Mouse (Mus musculus): ENCODE measurements around the gene Mfsd14a. TPM values are rescaled to one million over a fixed set of nuclear protein-coding genes. Genes with fewer than 3 reads are reported as not detected.
A peak's percentile ranks its signal among the peaks of the same experiment; 100 is the strongest.

Mfsd14a gene
- 82.2 and 84.4 TPM in 2 replicates for polyA plus RNA-seq (2016; fragmentation: Nextera tagmentation; extraction: Ambion mirVana)

DNA sequence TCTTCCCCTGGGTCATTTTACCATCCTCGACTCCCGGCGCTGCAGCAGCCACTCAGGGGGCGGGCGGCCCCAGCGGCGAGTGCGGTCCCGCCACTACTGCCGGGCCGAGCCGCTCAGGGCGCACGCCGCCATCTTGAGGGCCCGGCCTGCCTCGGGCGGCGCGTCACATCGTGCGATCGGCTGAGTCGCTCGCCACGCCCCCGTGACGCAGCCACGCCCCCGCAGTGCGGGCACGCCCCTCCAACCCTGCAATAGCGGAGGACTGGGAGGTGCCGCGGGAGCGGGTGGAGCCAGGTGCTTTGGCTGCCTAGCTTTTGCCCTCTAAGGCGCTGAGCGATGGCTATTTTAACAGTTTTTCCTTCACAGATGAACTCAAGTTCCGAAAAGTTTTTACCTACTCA is at the start of gene Mfsd14a:
TSS of gene Mfsd14a (minus strand) at position 215 of the 401 bp plus-strand sequence.
- Histone ChIP-seq H3K27ac (peak within 1 kb of the TSS; percentile 99), H3K27me3 (ENCODE audit: poor library complexity, severe bottlenecking) (no peaks in the 10 kb centered on the region), H3K36me3 (replicated peaks) (0 out of 2 replicates have a peak, but pooled peaks cover 1% of the 10 kb centered on the region), H3K4me3 (peak within 1 kb of the TSS; percentile 99), H3K9me3 (no peaks in the 10 kb centered on the region), H3K4me1 (peaks cover 45% of the 10 kb centered on the region)
- peak; percentile 97 for DNase-seq (ENCODE audit: extremely low spot score, low spot score)
- WGBS, result under 1% methylated on average over 39 of the region's 39 CpGs

DNA sequence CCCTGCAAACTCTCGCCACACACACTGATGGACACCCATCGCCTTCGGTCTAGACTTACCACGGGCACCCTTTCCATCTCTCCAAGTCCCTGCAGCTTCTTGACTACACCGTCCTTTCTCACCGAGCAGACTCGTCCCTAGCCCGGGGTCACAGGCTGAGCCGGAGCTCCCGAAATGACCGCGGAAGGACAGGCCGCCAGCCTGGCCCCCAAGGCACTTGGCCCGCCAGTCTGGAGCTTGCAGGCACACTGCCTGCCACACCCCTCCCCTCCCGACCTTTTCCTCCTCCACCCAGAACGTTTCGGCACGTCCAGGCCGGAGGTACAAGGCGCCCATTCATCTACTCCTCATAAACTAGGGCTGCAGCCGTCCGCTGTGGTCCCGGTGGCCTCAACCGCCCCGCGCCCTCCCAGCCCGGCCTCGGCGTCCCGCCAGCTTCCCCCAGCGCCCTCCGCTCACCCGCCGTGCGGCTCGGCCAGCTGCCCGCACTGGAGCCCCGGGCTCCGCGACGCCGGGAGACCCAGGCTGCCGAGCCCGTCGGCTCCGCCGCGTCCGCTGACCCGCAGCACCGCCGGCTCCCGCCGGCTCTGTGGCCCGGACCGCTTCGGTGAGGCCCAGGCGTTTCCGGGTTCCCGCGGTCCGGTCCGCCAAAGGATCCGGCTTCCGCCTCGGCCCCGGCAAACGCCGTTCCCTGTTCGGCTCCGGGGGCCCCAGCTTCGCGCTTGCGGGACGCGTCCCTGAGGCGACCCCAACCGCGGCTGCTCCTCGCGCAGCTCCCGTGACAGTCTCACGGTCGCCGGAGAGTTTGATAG is 49.4 kb upstream of the Mfsd14a start:
- H3K27me3 ChIP-seq (ENCODE audit: poor library complexity, severe bottlenecking), result peaks cover 13% of the 10 kb centered on the region
- H3K4me1 ChIP-seq, result peaks cover 19% of the 10 kb centered on the region
- peak overlapping the region; percentile 100 for H3K4me3 ChIP-seq
- peak; percentile 72 for DNase-seq (ENCODE audit: extremely low spot score, low spot score)
- H3K9me3 ChIP-seq, result no peaks in the 10 kb centered on the region
- peak overlapping the region; percentile 92 for H3K27ac ChIP-seq
- WGBS, result under 1% methylated on average over 85 of the region's 85 CpGs
- H3K36me3 ChIP-seq (replicated peaks), result no peaks in the 10 kb centered on the region

DNA sequence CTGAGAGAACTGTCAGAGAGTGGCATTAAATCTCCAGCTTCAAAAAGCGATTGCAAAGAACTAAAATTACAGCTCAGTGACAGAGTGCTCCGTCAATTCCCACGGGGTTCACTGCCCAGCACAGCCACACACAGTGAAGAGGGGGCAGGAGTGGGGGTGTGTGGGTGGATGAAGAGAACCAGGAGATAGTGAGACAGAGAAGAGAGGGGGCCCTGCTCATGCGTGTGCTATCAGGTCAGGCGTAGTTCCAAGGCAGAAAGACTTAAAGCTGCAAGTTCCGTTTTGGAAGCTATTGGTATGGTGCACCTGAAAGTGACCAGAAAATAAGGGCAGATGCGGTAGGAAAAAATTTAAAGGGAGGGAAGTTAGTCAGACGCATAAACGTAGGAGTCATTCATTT is 48.5 kb upstream of the Mfsd14a start:
- no peak overlapping the region for H3K27ac ChIP-seq
- 62% methylated on average over 9 of the region's 9 CpGs for WGBS
- peak overlapping the region; percentile 100 for H3K4me3 ChIP-seq
- H3K9me3 ChIP-seq, result no peaks in the 10 kb centered on the region
- 0 out of 2 replicates have a peak, but pooled peaks cover 3% of the 10 kb centered on the region for H3K36me3 ChIP-seq (replicated peaks)
- peaks cover 13% of the 10 kb centered on the region for H3K27me3 ChIP-seq (ENCODE audit: poor library complexity, severe bottlenecking)
- peaks cover 19% of the 10 kb centered on the region for H3K4me1 ChIP-seq
- no peak for DNase-seq (ENCODE audit: extremely low spot score, low spot score)

DNA sequence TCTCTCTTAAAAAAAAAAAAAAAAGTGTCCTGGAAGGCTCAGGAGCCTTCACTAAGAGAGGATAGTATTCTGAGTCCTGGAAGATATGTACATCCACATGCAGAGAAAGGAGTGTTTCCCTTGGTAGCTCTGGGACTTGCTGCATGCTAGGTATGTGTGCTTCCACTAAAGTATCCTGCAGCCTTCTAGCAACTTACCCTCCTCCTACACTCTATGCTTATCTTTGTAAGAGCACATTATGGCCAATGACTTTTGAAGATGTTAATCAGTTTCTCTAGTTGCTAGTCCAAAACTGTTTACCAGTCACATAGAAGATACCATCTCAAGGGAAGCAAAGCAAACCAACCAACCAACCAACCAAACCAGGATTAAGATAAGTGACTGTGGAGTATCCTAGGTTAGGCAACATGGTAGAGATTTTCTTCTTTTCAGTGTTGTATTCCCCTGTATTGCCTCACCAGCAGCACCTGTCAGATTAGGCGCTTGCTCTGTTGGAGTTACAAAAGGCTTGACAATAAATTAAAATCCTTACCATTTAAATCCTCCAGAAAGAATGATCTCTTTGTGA is 43.2 kb upstream of the Mfsd14a start:
- 94% methylated on average over 1 of the region's 1 CpGs for WGBS
- no peaks in the 10 kb centered on the region for H3K27me3 ChIP-seq (ENCODE audit: poor library complexity, severe bottlenecking)
- no peak for DNase-seq (ENCODE audit: extremely low spot score, low spot score)
- no peak overlapping the region for H3K4me3 ChIP-seq
- no peak overlapping the region for H3K27ac ChIP-seq
- H3K4me1 ChIP-seq, result peaks cover under 1% of the 10 kb centered on the region; the same call in 1 of the 2 replicates
- 0 out of 2 replicates have a peak, but pooled peaks cover 3% of the 10 kb centered on the region for H3K36me3 ChIP-seq (replicated peaks)
- H3K9me3 ChIP-seq, result no peaks in the 10 kb centered on the region

DNA sequence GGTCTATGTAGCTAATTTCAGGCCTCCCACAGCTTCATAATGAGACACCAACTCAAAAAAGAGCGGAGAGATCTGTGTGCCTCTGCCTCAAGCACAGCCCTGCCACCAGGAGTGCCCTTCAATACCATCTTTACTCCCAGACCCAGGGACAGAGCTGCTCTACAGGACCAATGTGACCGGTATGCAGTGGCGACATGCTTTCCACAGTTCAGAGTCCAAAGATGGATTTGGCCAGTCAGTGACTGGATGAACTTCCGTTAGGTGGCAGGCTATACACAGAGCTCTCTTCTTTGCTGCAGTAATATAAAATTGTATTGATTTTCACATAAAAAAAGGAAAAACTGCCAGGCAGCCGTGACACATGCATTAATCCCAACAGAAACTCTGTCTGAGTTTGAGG is 41.4 kb upstream of the Mfsd14a start:
- no peaks in the 10 kb centered on the region for H3K9me3 ChIP-seq
- H3K27me3 ChIP-seq (ENCODE audit: poor library complexity, severe bottlenecking), result no peaks in the 10 kb centered on the region
- 92% methylated on average over 5 of the region's 5 CpGs for WGBS
- H3K36me3 ChIP-seq (replicated peaks), result 0 out of 2 replicates have a peak, but pooled peaks cover 3% of the 10 kb centered on the region
- H3K4me3 ChIP-seq, result no peak overlapping the region
- no peak for DNase-seq (ENCODE audit: extremely low spot score, low spot score)
- H3K27ac ChIP-seq, result no peak overlapping the region
- no peaks in the 10 kb centered on the region for H3K4me1 ChIP-seq

DNA sequence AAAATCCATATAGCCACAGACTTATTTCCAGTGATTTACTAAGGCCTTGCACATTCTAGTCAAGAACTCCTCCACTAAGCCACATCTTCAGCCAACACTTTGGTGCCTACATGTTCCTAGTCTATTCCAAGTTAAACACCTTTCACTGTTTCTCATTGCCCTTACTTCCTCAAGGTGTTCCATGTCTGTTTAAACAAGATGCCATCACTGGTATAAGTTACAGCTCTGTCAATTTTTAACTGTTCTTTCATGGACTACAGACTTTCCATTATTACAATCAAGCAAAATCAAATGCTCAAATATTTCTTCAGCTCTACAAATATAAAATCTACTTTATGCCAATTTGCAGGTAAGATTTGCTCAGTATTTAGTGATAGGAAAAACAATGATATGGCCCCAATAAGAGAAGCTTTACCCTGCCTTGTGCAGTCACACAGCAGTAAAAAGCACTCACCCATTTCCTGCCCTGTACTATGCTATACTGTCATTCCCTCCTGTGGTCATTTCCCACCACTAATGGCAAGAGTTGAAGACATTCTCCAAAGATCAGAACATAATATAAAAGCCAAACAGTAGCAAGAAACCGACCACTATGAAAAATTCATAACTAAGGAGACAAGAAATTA is 40.3 kb upstream of the Mfsd14a start:
- H3K27me3 ChIP-seq (ENCODE audit: poor library complexity, severe bottlenecking), result no peaks in the 10 kb centered on the region
- 88% methylated on average over 1 of the region's 1 CpGs for WGBS
- H3K4me3 ChIP-seq, result no peak overlapping the region
- 0 out of 2 replicates have a peak, but pooled peaks cover 3% of the 10 kb centered on the region for H3K36me3 ChIP-seq (replicated peaks)
- no peaks in the 10 kb centered on the region for H3K9me3 ChIP-seq
- H3K27ac ChIP-seq, result no peak overlapping the region
- H3K4me1 ChIP-seq, result no peaks in the 10 kb centered on the region
- DNase-seq (ENCODE audit: extremely low spot score, low spot score), result no peak

DNA sequence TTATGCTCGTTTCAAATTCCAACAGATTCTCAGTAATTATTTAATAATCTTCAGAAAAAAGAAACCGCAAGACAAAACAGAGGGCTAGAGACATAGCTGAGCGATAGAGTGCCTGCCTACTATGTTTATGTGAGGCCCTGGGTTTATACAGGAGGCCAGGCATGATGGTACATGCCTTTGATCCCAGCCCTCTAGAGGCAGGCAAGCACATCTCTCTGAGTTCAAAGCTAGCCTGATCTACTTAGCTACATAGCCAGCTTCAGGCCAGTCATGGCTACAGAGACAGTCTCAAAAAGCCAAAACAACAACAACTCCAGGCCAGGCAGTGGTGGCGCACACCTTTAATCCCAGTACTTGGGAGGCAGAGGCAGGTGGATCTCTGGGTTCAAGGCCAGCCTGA is 39.1 kb upstream of the Mfsd14a start:
- H3K36me3 ChIP-seq (replicated peaks), result 0 out of 2 replicates have a peak, but pooled peaks cover 2% of the 10 kb centered on the region
- H3K9me3 ChIP-seq, result no peaks in the 10 kb centered on the region
- no peak for DNase-seq (ENCODE audit: extremely low spot score, low spot score)
- no peak overlapping the region for H3K4me3 ChIP-seq
- H3K27ac ChIP-seq, result no peak overlapping the region
- no peaks in the 10 kb centered on the region for H3K4me1 ChIP-seq
- 95% methylated on average over 4 of the region's 4 CpGs for WGBS
- H3K27me3 ChIP-seq (ENCODE audit: poor library complexity, severe bottlenecking), result no peaks in the 10 kb centered on the region

DNA sequence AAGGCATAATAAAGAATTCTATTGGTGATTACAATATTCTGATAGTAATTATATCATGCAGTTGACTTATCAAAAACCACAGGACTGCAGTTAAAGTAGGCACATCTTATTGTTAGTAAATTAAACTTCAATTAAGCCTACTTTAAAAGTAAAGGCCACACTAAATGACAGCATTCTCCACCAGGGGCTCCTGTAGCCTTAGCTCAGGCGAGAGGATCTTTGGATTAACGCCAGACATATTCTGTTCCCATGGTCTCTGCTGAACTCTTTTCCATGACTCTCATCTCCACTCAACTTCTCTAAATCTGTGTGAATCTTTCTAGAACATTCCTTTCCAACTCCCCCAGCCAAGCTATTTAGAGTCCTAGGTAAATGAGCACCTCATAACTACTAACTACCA is 36.3 kb upstream of the Mfsd14a start:
- H3K27me3 ChIP-seq (ENCODE audit: poor library complexity, severe bottlenecking), result no peaks in the 10 kb centered on the region
- no peak for DNase-seq (ENCODE audit: extremely low spot score, low spot score)
- H3K9me3 ChIP-seq, result no peaks in the 10 kb centered on the region
- no peaks in the 10 kb centered on the region for H3K4me1 ChIP-seq
- WGBS, result 73% methylated on average over 2 of the region's 2 CpGs
- no peak overlapping the region for H3K4me3 ChIP-seq
- H3K36me3 ChIP-seq (replicated peaks), result peaks cover 2% of the 10 kb centered on the region
- no peak overlapping the region for H3K27ac ChIP-seq

DNA sequence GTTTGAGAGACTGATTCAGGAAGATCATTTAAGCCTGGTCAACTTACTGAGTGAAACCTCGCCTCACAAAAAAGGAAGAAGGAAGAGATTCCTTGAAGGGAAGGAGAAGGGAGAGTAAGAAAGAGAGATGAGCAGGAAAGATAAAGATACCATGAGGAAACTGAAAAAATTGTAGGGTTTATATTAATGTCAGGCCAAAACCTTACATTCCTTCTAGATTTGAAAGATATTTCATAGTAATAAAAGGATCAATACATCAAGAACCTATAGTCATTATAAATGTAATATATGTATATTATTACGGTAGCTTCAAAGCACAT is 33.1 kb upstream of the Mfsd14a start:
- peaks cover 10% of the 10 kb centered on the region for H3K36me3 ChIP-seq (replicated peaks)
- no peak for DNase-seq (ENCODE audit: extremely low spot score, low spot score)
- no peaks in the 10 kb centered on the region for H3K4me1 ChIP-seq
- H3K9me3 ChIP-seq, result no peaks in the 10 kb centered on the region
- no peaks in the 10 kb centered on the region for H3K27me3 ChIP-seq (ENCODE audit: poor library complexity, severe bottlenecking)
- no peak overlapping the region for H3K4me3 ChIP-seq
- 81% methylated on average over 2 of the region's 2 CpGs for WGBS
- H3K27ac ChIP-seq, result no peak overlapping the region

DNA sequence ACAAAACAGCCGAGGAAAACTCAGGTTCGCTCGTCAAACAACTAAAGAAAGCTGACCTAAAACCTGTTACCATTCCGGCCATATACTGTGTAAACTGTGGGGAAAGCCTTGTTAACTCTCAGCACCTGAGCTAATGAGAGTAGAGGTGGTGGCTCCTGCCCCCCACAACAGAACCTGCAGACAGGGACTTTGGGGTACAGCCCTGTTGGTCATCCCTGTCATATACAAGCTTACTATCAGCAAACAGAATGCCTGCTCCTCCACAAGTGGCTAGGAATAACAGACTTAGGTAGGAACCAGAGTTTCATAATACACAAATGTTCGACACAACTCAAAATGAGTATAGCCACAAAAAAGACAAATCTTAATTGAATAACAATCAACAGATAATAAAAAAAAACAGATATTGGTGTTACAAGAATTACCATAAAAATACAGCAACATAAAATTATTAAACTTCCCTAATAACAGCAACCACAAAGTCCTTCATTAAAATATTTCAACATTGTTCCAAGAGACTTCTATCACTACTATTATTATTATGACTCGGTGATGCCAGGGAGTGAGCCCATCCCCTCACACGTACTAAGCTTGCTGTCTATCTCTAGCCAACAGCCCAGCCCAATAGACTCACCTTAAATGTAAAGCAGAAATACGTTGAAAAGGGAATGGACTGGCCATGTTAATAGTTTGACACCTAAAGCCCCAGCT is 32.6 kb upstream of the Mfsd14a start:
- DNase-seq (ENCODE audit: extremely low spot score, low spot score), result no peak
- H3K27me3 ChIP-seq (ENCODE audit: poor library complexity, severe bottlenecking), result no peaks in the 10 kb centered on the region
- H3K27ac ChIP-seq, result no peak overlapping the region
- peaks cover 10% of the 10 kb centered on the region for H3K36me3 ChIP-seq (replicated peaks)
- no peaks in the 10 kb centered on the region for H3K4me1 ChIP-seq
- H3K9me3 ChIP-seq, result no peaks in the 10 kb centered on the region
- WGBS, result 90% methylated on average over 8 of the region's 8 CpGs
- no peak overlapping the region for H3K4me3 ChIP-seq

DNA sequence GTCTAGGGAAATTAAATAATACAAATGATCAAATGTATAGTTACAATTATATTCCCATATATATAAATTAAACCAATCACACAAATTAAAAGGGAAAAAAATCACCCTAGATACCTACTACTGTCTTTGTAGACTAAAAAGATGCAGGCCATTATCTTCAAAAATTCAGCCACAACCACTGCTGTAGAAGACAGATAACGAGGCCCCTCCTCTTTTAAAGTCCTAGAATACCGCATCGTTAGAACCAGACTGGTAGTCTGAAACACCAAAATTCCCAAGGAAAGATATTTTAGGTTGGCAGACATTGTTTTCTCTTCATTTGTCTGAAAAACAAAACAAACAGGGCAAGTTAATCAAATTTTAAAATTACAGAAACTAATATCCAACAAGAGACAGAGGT is 31.8 kb upstream of the Mfsd14a start:
- Histone ChIP-seq H3K4me3 (no peak overlapping the region), H3K9me3 (no peaks in the 10 kb centered on the region), H3K27me3 (ENCODE audit: poor library complexity, severe bottlenecking) (no peaks in the 10 kb centered on the region), H3K4me1 (no peaks in the 10 kb centered on the region), H3K27ac (no peak overlapping the region), H3K36me3 (replicated peaks) (peaks cover 10% of the 10 kb centered on the region)
- 86% methylated on average over 3 of the region's 3 CpGs for WGBS
- no peak for DNase-seq (ENCODE audit: extremely low spot score, low spot score)

DNA sequence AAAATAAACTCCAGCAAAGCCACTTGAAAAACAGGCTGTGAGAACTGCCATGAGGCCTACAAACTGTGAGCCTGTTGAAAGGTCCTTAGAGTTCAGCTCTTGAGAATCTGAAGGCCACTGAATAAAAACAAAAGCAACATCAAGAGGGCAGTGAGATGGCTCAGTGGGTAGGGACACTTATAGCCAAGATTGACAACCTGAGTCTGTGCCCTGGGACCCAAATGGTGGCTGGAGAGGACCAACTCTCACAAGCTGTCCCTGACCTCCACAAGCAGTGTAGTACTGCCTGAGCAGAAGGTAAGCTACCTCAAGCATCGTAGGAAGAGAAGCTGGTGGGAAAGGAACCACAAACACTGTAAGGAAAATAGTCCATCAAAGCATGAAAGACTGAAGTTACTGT is 18.7 kb upstream of the Mfsd14a start, which contains the start of gene Gm43191:
TSS of gene Gm43191 (minus strand) at position 101 of the 400 bp plus-strand sequence.
- 95% methylated on average over 1 of the region's 1 CpGs for WGBS
- Histone ChIP-seq H3K4me3 (no peak within 1 kb of the TSS), H3K36me3 (replicated peaks) (peaks cover 31% of the 10 kb centered on the region), H3K27ac (no peak within 1 kb of the TSS), H3K4me1 (no peaks in the 10 kb centered on the region), H3K27me3 (ENCODE audit: poor library complexity, severe bottlenecking) (no peaks in the 10 kb centered on the region), H3K9me3 (no peaks in the 10 kb centered on the region)
- DNase-seq (ENCODE audit: extremely low spot score, low spot score), result no peak

All from forebrain, embryonic 10.5 days (tissue).